Mouse (Mus musculus) forebrain, postnatal 0 days (tissue): ENCODE results near the gene Ppp6r2. TPM values are rescaled to one million over a fixed set of nuclear protein-coding genes. Genes with fewer than 3 reads are reported as not detected.

ENCODE experiments used
- ATAC-seq: fragments of 200-750 bp; cut with Nextera tagmentation; 2 replicates; pipeline ENCODE4 v1.8.0; 2017; ENCODE audit warnings: mild to moderate bottlenecking, moderate library complexity
- DNase-seq: peaks from one replicate; pipeline ENCODE4 v3.0.0-alpha.2; 2015
- H3K27ac ChIP-seq: fragments of 300-500 bp; sonication (generic); 2 replicates; pipeline ENCODE4 v1.5.1; 2014; ENCODE audit warnings: low read depth, mild to moderate bottlenecking, antibody characterized with exemption, low read length, moderate library complexity, mixed read lengths
- H3K27me3 ChIP-seq: fragments of 300-500 bp; sonication (generic); 2 replicates; pipeline ENCODE4 v1.6.1; 2014; ENCODE audit warnings: mild to moderate bottlenecking, low read length, mixed read lengths; ENCODE audit not compliant: insufficient read depth
- H3K36me3 ChIP-seq: fragments of 300-500 bp; sonication (generic); 2 replicates; pipeline ENCODE4 v1.6.1; 2014; ENCODE audit warnings: mild to moderate bottlenecking, moderate library complexity; ENCODE audit not compliant: insufficient read depth
- H3K4me1 ChIP-seq: fragments of 300-500 bp; sonication (generic); 2 replicates; pipeline ENCODE4 v1.6.1; 2014; ENCODE audit warnings: antibody characterized with exemption; ENCODE audit not compliant: insufficient read depth
- H3K4me2 ChIP-seq: fragments of 300-500 bp; sonication (generic); 2 replicates; pipeline ENCODE4 v1.6.1; 2014; ENCODE audit warnings: low read depth, mild to moderate bottlenecking, moderate library complexity
- H3K4me3 ChIP-seq: fragments of 300-500 bp; sonication (generic); 2 replicates; pipeline ENCODE4 v1.5.1; 2014; ENCODE audit warnings: low read depth, low read length, mixed read lengths
- H3K9ac ChIP-seq: fragments of 300-500 bp; sonication (generic); 2 replicates; pipeline ENCODE4 v1.6.1; 2014; ENCODE audit warnings: mild to moderate bottlenecking
- H3K9me3 ChIP-seq: fragments of 300-500 bp; sonication (generic); 2 replicates; pipeline ENCODE4 v1.6.1; 2016; ENCODE audit warnings: low read length
- CTCF ChIP-seq: sonication (generic); IDR thresholded peaks from 2 replicates; pipeline ENCODE4 v1.5.1; 2016; ENCODE audit warnings: antibody characterized with exemption, control low read depth, low read depth
- WGBS: fragments of 180-500 bp; shearing (Covaris S2); extraction: QIAGEN DNeasy Blood & Tissue Kit; methylation state at CpG from one replicate; pipeline ENCODE4 v1.1.7; 2014; 5-methylcytosine and 5-hydroxymethylcytosine counted together
- polyA plus RNA-seq: library from polyadenylated mRNA; unstranded; fragments of >200 nt; fragmentation: Nextera tagmentation; extraction: Ambion mirVana; gene quantifications from 2 replicates; pipeline ENCODE4 v1.2.1, GENCODE M21; 2015
- total RNA-seq: library from RNA; depleted of rRNA; stranded (reverse); fragments of >200 nt; gene quantifications from 2 replicates; pipeline ENCODE4 v1.2.3, GENCODE M21; 2014

Gene Ppp6r2
- total and polyA plus RNA-seq, 2 experiments from 2014 or later, result 77.2 to 296 TPM

- no peaks in the 10 kb centered on the region for H3K36me3 ChIP-seq
- DNase-seq (no peak), ATAC-seq (no peak)
- H3K4me3 ChIP-seq, result no peak overlapping the region
- no peak for TF ChIP-seq CTCF
- H3K9ac ChIP-seq, result no peak overlapping the region
- H3K27me3 ChIP-seq, result peaks cover 6% of the 10 kb centered on the region; the same call in 1 of the 2 replicates
- no peak overlapping the region for H3K4me2 ChIP-seq
- H3K27ac ChIP-seq, result no peak overlapping the region
- WGBS, result 79% methylated on average over 8 of the region's 8 CpGs
- no peaks in the 10 kb centered on the region for H3K4me1 ChIP-seq
- no peaks in the 10 kb centered on the region for H3K9me3 ChIP-seq
These were observed 109.9 kb downstream of the Ppp6r2 start for GRCm38 (mm10) chr15:89321264-89321663.

GRCm38 (mm10) chr15:89322670-89323522 is 111.5 kb downstream of the Ppp6r2 start, which contains the start of gene Adm2:
TSS of gene Adm2 (plus strand) at chr15:89322720.
- DNase-seq, result no peak
- H3K9ac ChIP-seq, result no peak within 1 kb of the TSS

GRCm38 (mm10) chr15:89323656-89324055 is 112.3 kb downstream of the Ppp6r2 start:
- no peak overlapping the region for H3K4me2 ChIP-seq
- no peak overlapping the region for H3K4me3 ChIP-seq
- no peaks in the 10 kb centered on the region for H3K4me1 ChIP-seq
- DNase-seq (no peak), ATAC-seq (no peak)
- peaks cover 6% of the 10 kb centered on the region; the same call in 1 of the 2 replicates for H3K27me3 ChIP-seq
- H3K9ac ChIP-seq, result no peak overlapping the region
- WGBS, result 91% methylated on average over 4 of the region's 4 CpGs
- TF ChIP-seq CTCF, result no peak
- H3K27ac ChIP-seq, result no peak overlapping the region
- no peaks in the 10 kb centered on the region for H3K9me3 ChIP-seq
- no peaks in the 10 kb centered on the region for H3K36me3 ChIP-seq

More at GRCm38 (mm10) chr15:89322670-89323522, 111.5 kb downstream of the Ppp6r2 start, which contains the start of gene Adm2:
- Histone ChIP-seq H3K27me3 (peaks cover 6% of the 10 kb centered on the region; the same call in 1 of the 2 replicates), H3K4me1 (no peaks in the 10 kb centered on the region), H3K4me2 (0 out of 2 replicates have a peak within 1 kb of the TSS, but pooled peaks have one; percentile 13), H3K36me3 (no peaks in the 10 kb centered on the region), H3K9me3 (no peaks in the 10 kb centered on the region), H3K4me3 (no peak within 1 kb of the TSS), H3K27ac (no peak within 1 kb of the TSS)
- no peak for TF ChIP-seq CTCF
- WGBS, result 9% methylated on average over 26 of the region's 26 CpGs
- ATAC-seq, result no peak

GRCm38 (mm10) chr15:89326441-89326840 is 115.1 kb downstream of the Ppp6r2 start:
- ATAC-seq, result no peak
- Histone ChIP-seq H3K4me1 (no peaks in the 10 kb centered on the region), H3K36me3 (no peaks in the 10 kb centered on the region), H3K27ac (no peak overlapping the region), H3K4me3 (no peak overlapping the region), H3K9me3 (no peaks in the 10 kb centered on the region), H3K27me3 (peaks cover 6% of the 10 kb centered on the region; the same call in 1 of the 2 replicates), H3K9ac (no peak overlapping the region), H3K4me2 (no peak overlapping the region)
- no peak for TF ChIP-seq CTCF
- no peak for DNase-seq
- 72% methylated on average over 5 of the region's 5 CpGs for WGBS

GRCm38 (mm10) chr15:89334271-89334670 is 122.9 kb downstream of the Ppp6r2 start, which contains the start of gene Miox:
TSS of gene Miox (plus strand) at chr15:89334398.
- DNase-seq (no peak), ATAC-seq (no peak)
- H3K4me1 ChIP-seq, result no peaks in the 10 kb centered on the region
- H3K4me3 ChIP-seq, result no peak within 1 kb of the TSS
- no peaks in the 10 kb centered on the region for H3K36me3 ChIP-seq
- H3K9me3 ChIP-seq, result no peaks in the 10 kb centered on the region
- TF ChIP-seq CTCF, result no peak
- H3K9ac ChIP-seq, result no peak within 1 kb of the TSS
- H3K4me2 ChIP-seq, result no peak within 1 kb of the TSS
- H3K27ac ChIP-seq, result no peak within 1 kb of the TSS
- no peaks in the 10 kb centered on the region for H3K27me3 ChIP-seq
- WGBS, result 92% methylated on average over 7 of the region's 7 CpGs

GRCm38 (mm10) chr15:89334774-89335537 is 123.6 kb downstream of the Ppp6r2 start:
- H3K4me3 ChIP-seq, result no peak overlapping the region
- DNase-seq, result no peak
- ATAC-seq, result no peak
- no peak overlapping the region for H3K27ac ChIP-seq
- H3K4me1 ChIP-seq, result no peaks in the 10 kb centered on the region
- no peak overlapping the region for H3K9ac ChIP-seq
- TF ChIP-seq CTCF, result no peak
- H3K9me3 ChIP-seq, result no peaks in the 10 kb centered on the region
- 85% methylated on average over 17 of the region's 17 CpGs for WGBS
- no peaks in the 10 kb centered on the region for H3K27me3 ChIP-seq
- no peaks in the 10 kb centered on the region for H3K36me3 ChIP-seq
- no peak overlapping the region for H3K4me2 ChIP-seq
